Mouse (Mus musculus) right cerebral cortex, postnatal 14 days (tissue): Measurements from ENCODE around the gene Itpka.

Source experiments
- DNase-seq: peaks from one replicate; pipeline ENCODE4 v3.0.0; 2022

The Itpka gene

GRCm38 (mm10) chr2:119758101-119758843 lies 16.1 kb downstream of the Itpka start:
- DNase-seq = no peak

GRCm38 (mm10) chr2:119758844-119759835 lies 17.0 kb downstream of the Itpka start:
- DNase-seq = no peak

- DNase-seq = no peak
These were observed 18.1 kb downstream of the Itpka start, which contains the start of gene Ltk for GRCm38 (mm10) chr2:119760251-119760650. Gene Ltk, minus strand, starts transcription at chr2:119760431.

GRCm38 (mm10) chr2:119762276-119762675 lies 20.1 kb downstream of the Itpka start:
- DNase-seq = no peak

GRCm38 (mm10) chr2:119763924-119764323 lies 21.8 kb downstream of the Itpka start:
- no peak for DNase-seq

GRCm38 (mm10) chr2:119767246-119767645 lies 25.1 kb downstream of the Itpka start:
- no peak for DNase-seq

- peak; percentile 88 for DNase-seq
These were observed 45.2 kb downstream of the Itpka start, which contains the start of gene Rpap1 for GRCm38 (mm10) chr2:119787206-119787883. Gene Rpap1, minus strand, starts transcription at chr2:119787537.

GRCm38 (mm10) chr2:119789996-119790395 lies 47.9 kb downstream of the Itpka start:
- DNase-seq = no peak

GRCm38 (mm10) chr2:119797279-119797783 lies 55.2 kb downstream of the Itpka start, which contains the start of gene Tyro3:
Gene Tyro3, plus strand, starts transcription at chr2:119797733.
- no peak for DNase-seq

- peak; percentile 66 for DNase-seq
These were observed 56.2 kb downstream of the Itpka start for GRCm38 (mm10) chr2:119798246-119798927.

GRCm38 (mm10) chr2:119799181-119799960 lies 57.2 kb downstream of the Itpka start:
- peak; percentile 52 for DNase-seq

- no peak for DNase-seq
These were observed 57.9 kb downstream of the Itpka start for GRCm38 (mm10) chr2:119799961-119800550.
